Mouse (Mus musculus): ENCODE measurements around the gene Acad10. TPM values are rescaled to one million over a fixed set of nuclear protein-coding genes. Genes with fewer than 3 reads are reported as not detected.
"Not testable (repeated sequence)": the region's sequence is repeated elsewhere in the genome, so short reads cannot be mapped to it uniquely, and the experiment has no call there.

Gene Acad10
- polyA plus RNA-seq (2015; fragmentation: Nextera tagmentation; extraction: Ambion mirVana): 1.7 TPM in 2 replicates

DNA sequence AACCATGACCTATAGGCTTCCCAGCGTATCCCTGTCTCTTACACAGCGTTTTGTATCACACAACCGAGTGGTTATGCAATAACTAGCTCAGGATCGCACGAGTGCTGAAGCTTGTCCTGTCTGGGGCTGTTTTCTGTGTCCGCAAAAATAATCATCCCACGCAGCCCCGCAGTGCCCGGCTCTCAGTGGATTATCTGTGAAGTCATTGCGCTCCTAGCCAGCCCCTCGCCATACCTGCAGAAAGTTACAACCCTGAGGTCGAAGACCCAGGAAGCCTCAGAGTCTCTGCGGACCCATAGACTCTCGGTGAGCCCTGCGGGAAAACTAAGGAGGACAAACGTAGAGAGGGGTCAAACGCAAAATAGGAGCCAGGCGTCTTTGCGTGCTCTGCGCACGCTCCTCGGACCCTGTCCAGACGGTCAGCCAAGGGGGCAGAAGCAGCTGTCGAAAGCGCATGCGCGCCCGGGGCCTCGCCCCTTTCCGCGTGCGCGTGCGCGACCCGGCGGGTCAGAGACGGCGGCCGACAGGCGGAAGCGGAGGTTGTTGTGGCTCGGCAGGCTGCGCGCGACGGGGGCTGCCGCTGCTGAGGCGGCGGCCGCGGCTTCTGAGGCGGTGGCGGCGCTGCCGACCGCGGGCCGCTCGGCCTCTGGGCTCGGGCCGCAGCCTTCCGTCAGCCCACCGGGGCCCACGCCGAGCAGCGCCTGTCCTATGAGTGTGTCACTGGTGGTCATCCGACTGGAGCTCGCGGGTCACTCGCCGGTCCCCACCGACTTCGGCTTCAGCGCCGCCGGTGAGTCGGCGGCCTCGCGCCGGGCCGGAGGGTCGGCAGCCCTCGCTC, at the start of gene Acad10, which contains the start of gene Brap:
TSS of gene Acad10 (minus strand) at position 456 of the 838 bp plus-strand sequence.
TSS of gene Brap (plus strand) at position 505 of the 838 bp plus-strand sequence.
- H3K27me3 ChIP-seq (replicated peaks): no peaks in the 10 kb centered on the region
- H3K36me3 ChIP-seq: peaks cover 34% of the 10 kb centered on the region
- H3K9me3 ChIP-seq: no peaks in the 10 kb centered on the region
- peak within 1 kb of the TSS; percentile 99 for H3K4me3 ChIP-seq
- peak within 1 kb of the TSS; percentile 92 for H3K4me2 ChIP-seq
- peak; percentile 61 for ATAC-seq (ENCODE audit: extremely low read depth, insufficient number of reproducible peaks, low FRiP score, low TSS enrichment)
- WGBS: 1% methylated on average over 77 of the region's 85 CpGs
- H3K9ac ChIP-seq: peak within 1 kb of the TSS; percentile 98
- peak within 1 kb of the TSS; percentile 61 for H3K27ac ChIP-seq (replicated peaks)
- peaks cover 18% of the 10 kb centered on the region for H3K4me1 ChIP-seq

DNA sequence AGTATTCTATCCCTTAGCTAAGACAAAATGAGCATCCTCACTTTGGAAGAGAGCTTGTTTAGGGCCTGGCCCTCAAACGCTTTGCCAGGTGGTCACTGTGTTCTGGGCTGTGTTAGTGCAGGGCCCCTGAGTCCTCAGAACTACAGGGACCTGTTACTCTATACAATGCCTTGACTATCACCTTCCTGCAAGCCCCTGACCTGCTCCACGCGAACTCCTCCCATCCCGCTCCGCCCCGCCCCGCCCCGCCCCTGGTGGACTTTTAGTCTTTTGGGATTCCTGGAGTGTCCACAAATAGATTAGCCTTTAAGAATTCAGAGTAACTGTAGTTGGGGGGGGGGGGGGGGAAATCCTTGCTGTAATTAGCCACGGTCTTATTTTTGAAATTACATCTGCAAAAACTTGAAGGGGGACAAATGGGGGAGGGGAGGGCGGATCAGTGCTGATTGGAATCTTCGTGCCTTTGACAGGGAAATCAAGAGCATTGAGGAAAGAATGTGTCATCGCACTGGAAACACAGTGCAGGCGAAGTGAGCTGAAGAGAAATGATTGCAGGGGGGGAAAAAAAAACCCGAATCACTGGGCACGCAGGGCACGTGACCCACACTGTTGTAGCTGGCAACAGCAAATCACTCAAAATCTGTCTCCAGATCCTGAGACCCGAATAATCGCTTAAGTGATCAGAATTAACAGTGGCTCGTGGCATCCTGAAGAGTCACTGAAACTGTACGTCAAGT, 44.4 kb upstream of the Acad10 start:
- WGBS: 7% methylated on average over 20 of the region's 20 CpGs
- peak overlapping the region; percentile 69 for H3K9ac ChIP-seq
- ATAC-seq (ENCODE audit: extremely low read depth, insufficient number of reproducible peaks, low FRiP score, low TSS enrichment): no peak

GRCm38 (mm10) chr5:121703341-121703740, 43.0 kb upstream of the Acad10 start:
- Histone ChIP-seq H3K36me3 (no peaks in the 10 kb centered on the region), H3K4me3 (no peak overlapping the region), H3K4me2 (no peak overlapping the region), H3K27me3 (replicated peaks) (no peaks in the 10 kb centered on the region), H3K9ac (no peak overlapping the region), H3K27ac (replicated peaks) (no peak overlapping the region), H3K9me3 (no peaks in the 10 kb centered on the region), H3K4me1 (peaks cover 29% of the 10 kb centered on the region)
- ATAC-seq (ENCODE audit: extremely low read depth, insufficient number of reproducible peaks, low FRiP score, low TSS enrichment): no peak
- 55% methylated on average over 1 of the region's 1 CpGs for WGBS

More for the DNA sequence above, 44.4 kb upstream of the Acad10 start:
- Histone ChIP-seq H3K9me3 (no peaks in the 10 kb centered on the region), H3K27me3 (replicated peaks) (no peaks in the 10 kb centered on the region), H3K27ac (replicated peaks) (0 out of 2 replicates have a peak overlapping the region, but pooled peaks have one; percentile 8), H3K36me3 (no peaks in the 10 kb centered on the region), H3K4me2 (peak overlapping the region; percentile 64), H3K4me1 (peaks cover 29% of the 10 kb centered on the region), H3K4me3 (peak overlapping the region; percentile 38)

DNA sequence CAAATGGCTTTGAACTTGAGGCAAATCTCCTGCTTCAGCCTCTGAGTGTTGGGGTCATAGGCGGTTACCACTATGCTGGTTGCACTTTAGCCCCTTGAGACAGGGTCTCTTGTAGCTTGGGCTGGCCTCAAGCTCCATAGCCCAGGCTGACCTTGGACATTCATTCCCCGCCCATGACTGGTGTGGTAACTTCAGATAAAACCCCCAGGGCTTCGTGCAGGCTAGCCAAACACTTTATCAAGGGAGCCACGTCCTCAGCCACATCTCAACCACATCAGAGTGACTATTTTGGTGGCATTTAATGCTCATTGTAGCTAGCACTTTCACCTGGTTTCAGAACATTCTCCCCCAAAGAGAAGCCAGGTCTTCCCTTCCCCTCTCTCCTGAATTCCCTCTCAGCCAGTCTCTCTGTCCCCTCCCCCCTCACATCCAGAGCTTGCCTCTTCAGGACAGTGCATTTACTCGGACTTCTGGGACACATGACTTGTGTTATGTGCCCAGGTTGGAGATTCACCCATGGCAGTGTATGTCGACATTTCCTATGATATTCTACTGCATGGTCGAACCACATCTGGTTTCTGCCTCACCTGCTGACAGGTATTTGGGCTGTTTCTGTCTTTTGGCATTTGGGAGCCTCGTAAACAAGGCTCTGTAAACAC, 40.9 kb upstream of the Acad10 start:
- Histone ChIP-seq H3K4me1 (peaks cover 29% of the 10 kb centered on the region), H3K4me2 (peak overlapping the region; percentile 64; the same call in 1 of the 2 replicates), H3K36me3 (no peaks in the 10 kb centered on the region), H3K27ac (replicated peaks) (0 out of 2 replicates have a peak overlapping the region, but pooled peaks have one; percentile 12), H3K4me3 (no peak overlapping the region), H3K27me3 (replicated peaks) (no peaks in the 10 kb centered on the region), H3K9ac (peak overlapping the region; percentile 40), H3K9me3 (no peaks in the 10 kb centered on the region)
- 38% methylated on average over 8 of the region's 8 CpGs for WGBS
- no peak for ATAC-seq (ENCODE audit: extremely low read depth, insufficient number of reproducible peaks, low FRiP score, low TSS enrichment)

DNA sequence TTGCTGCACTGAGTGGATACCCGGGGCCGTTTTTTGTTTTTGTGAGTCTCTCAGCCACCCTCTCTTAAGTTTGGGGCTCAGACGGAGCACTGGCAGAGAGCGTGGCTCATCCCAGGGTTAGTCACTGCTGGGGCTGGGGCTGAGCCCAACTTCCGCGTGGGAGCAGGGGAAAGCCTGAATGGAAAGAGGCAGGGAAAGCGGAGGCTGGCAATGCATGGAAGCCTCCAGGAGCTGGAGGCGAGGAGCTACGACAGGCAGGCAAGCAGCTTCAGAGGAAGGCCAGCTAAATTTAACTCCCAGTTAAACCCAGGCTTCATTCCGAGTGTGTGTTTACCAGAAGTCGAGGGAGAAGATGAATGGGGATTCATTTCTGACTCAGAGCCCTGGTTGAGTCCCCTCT, 40.2 kb upstream of the Acad10 start:
- Histone ChIP-seq H3K27me3 (replicated peaks) (no peaks in the 10 kb centered on the region), H3K36me3 (no peaks in the 10 kb centered on the region), H3K9ac (peak overlapping the region; percentile 80), H3K4me1 (peaks cover 29% of the 10 kb centered on the region), H3K27ac (replicated peaks) (peak overlapping the region; percentile 73), H3K4me2 (peak overlapping the region; percentile 64), H3K9me3 (no peaks in the 10 kb centered on the region), H3K4me3 (peak overlapping the region; percentile 34)
- 11% methylated on average over 11 of the region's 11 CpGs for WGBS
- no peak for ATAC-seq (ENCODE audit: extremely low read depth, insufficient number of reproducible peaks, low FRiP score, low TSS enrichment)

- H3K9ac ChIP-seq: peak overlapping the region; percentile 80; the same call in 1 of the 2 replicates
- ATAC-seq (ENCODE audit: extremely low read depth, insufficient number of reproducible peaks, low FRiP score, low TSS enrichment): no peak
- no peaks in the 10 kb centered on the region for H3K9me3 ChIP-seq
- H3K4me3 ChIP-seq: no peak overlapping the region
- H3K4me2 ChIP-seq: peak overlapping the region; percentile 64
- 50% methylated on average over 5 of the region's 5 CpGs for WGBS
- H3K36me3 ChIP-seq: no peaks in the 10 kb centered on the region
- H3K27ac ChIP-seq (replicated peaks): peak overlapping the region; percentile 73
- no peaks in the 10 kb centered on the region for H3K27me3 ChIP-seq (replicated peaks)
- H3K4me1 ChIP-seq: peaks cover 26% of the 10 kb centered on the region
These were observed 39.6 kb upstream of the Acad10 start for GRCm38 (mm10) chr5:121699891-121700290.

GRCm38 (mm10) chr5:121696761-121697160, 36.4 kb upstream of the Acad10 start:
- H3K4me1 ChIP-seq: peaks cover 19% of the 10 kb centered on the region
- ATAC-seq (ENCODE audit: extremely low read depth, insufficient number of reproducible peaks, low FRiP score, low TSS enrichment): no peak
- H3K27me3 ChIP-seq (replicated peaks): no peaks in the 10 kb centered on the region
- no peaks in the 10 kb centered on the region for H3K36me3 ChIP-seq
- H3K9ac ChIP-seq: no peak overlapping the region
- no peaks in the 10 kb centered on the region for H3K9me3 ChIP-seq
- no peak overlapping the region for H3K27ac ChIP-seq (replicated peaks)
- WGBS: 67% methylated on average over 6 of the region's 6 CpGs
- no peak overlapping the region for H3K4me3 ChIP-seq
- H3K4me2 ChIP-seq: no peak overlapping the region

DNA sequence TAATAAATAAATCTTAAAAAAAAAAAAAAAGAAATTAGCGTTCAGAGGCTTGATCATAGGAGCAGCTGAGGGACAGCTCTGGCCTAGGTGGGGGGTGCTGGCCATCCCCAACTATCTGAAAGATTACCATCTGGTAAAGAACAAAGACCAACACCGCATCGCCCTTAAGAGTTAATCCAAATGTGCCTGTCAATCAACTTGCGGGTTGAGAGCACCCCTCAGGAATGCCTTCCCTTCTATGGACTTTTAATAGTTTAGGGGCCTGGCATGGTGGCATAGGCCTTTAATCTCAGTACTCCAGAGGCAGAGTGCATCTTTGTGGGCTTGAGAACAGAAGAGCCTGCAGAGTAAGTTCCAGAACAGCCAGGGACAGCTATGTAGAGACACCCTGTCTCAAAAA, 32.6 kb upstream of the Acad10 start:
- WGBS: 71% methylated on average over 4 of the region's 4 CpGs
- Histone ChIP-seq H3K4me3 (no peak overlapping the region), H3K27ac (replicated peaks) (no peak overlapping the region), H3K4me1 (peaks cover 5% of the 10 kb centered on the region; the same call in 1 of the 2 replicates), H3K9me3 (no peaks in the 10 kb centered on the region), H3K36me3 (0 out of 2 replicates have a peak, but pooled peaks cover 3% of the 10 kb centered on the region), H3K9ac (no peak overlapping the region), H3K27me3 (replicated peaks) (no peaks in the 10 kb centered on the region), H3K4me2 (no peak overlapping the region)
- no peak for ATAC-seq (ENCODE audit: extremely low read depth, insufficient number of reproducible peaks, low FRiP score, low TSS enrichment)

DNA sequence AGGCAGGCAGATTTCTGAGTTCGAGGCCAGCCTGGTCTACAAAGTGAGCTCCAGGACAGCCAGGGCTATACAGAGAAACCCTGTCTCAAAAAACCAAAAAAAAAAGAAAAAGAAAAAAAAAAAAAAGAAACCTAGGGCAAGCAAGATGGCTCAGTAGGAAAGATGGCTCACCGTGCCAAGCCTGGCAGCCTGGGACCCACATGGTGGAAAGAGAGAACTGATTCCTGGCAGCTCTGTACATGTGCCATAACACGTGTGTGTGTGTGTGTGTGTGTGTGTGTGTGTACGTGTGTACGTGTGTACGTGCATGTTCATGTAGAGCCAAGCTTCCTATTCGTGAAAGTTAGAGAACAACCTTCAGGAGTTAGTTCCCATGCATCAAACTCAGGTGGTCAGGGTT, 31.1 kb upstream of the Acad10 start:
- Histone ChIP-seq H3K36me3 (peaks cover 17% of the 10 kb centered on the region), H3K4me1 (peaks cover 12% of the 10 kb centered on the region)
- not testable (repeated sequence) for H3K27me3 ChIP-seq (replicated peaks); ATAC-seq (ENCODE audit: extremely low read depth, insufficient number of reproducible peaks, low FRiP score, low TSS enrichment); H3K4me3 ChIP-seq; H3K27ac ChIP-seq (replicated peaks); H3K4me2 ChIP-seq; H3K9me3 ChIP-seq; H3K9ac ChIP-seq
- 84% methylated on average over 7 of the region's 7 CpGs for WGBS

GRCm38 (mm10) chr5:121690482-121691211, 30.3 kb upstream of the Acad10 start:
- no peak for ATAC-seq (ENCODE audit: extremely low read depth, insufficient number of reproducible peaks, low FRiP score, low TSS enrichment)
- H3K27ac ChIP-seq (replicated peaks): no peak overlapping the region

More at GRCm38 (mm10) chr5:121690482-121691211, 30.3 kb upstream of the Acad10 start:
- H3K36me3 ChIP-seq: peaks cover 25% of the 10 kb centered on the region
- no peak overlapping the region for H3K4me3 ChIP-seq
- H3K4me1 ChIP-seq: peaks cover 20% of the 10 kb centered on the region
- H3K9ac ChIP-seq: no peak overlapping the region
- H3K4me2 ChIP-seq: no peak overlapping the region
- no peaks in the 10 kb centered on the region for H3K27me3 ChIP-seq (replicated peaks)
- H3K9me3 ChIP-seq: no peaks in the 10 kb centered on the region
- WGBS: 70% methylated on average over 7 of the region's 7 CpGs
